Mouse (Mus musculus) kidney, adult 2 months (tissue): ENCODE measurements around the gene Tmem39b. TPM values are rescaled to one million over a fixed set of nuclear protein-coding genes. Genes with fewer than 3 reads are reported as not detected.
A peak's percentile ranks its signal among the peaks of the same experiment; 100 is the strongest.

Experiments
- DNase-seq: peaks from one replicate; pipeline ENCODE4 v3.0.0; 2021
- H3K27ac ChIP-seq: fragments of 200-500 bp; 2 replicates; pipeline ENCODE4 v1.5.1; 2012; ENCODE audit warnings: low read depth, low read length, control low read depth, inconsistent platforms; ENCODE audit not compliant: insufficient read depth
- H3K27me3 ChIP-seq: fragments of 200-500 bp; replicated peaks from 2 replicates; pipeline ENCODE4 v1.6.1; 2012; ENCODE audit warnings: mild to moderate bottlenecking, moderate library complexity, low read length, inconsistent platforms; ENCODE audit not compliant: control insufficient read depth, insufficient read depth
- H3K36me3 ChIP-seq: fragments of 200-500 bp; 2 replicates; pipeline ENCODE4 v1.6.1; 2012; ENCODE audit warnings: mild to moderate bottlenecking, moderate library complexity, low read length, inconsistent platforms; ENCODE audit not compliant: control insufficient read depth, insufficient read depth
- H3K4me1 ChIP-seq: fragments of 200-500 bp; 2 replicates; pipeline ENCODE4 v1.6.1; 2011; ENCODE audit warnings: low read length; ENCODE audit not compliant: control insufficient read depth, insufficient read depth
- H3K4me3 ChIP-seq: fragments of 200-500 bp; 2 replicates; pipeline ENCODE4 v1.5.1; 2011; ENCODE audit warnings: mild to moderate bottlenecking, low read depth, low read length, control low read depth; ENCODE audit not compliant: insufficient read depth
- CTCF ChIP-seq: fragments of 200-500 bp; conservative IDR thresholded peaks from 2 replicates; pipeline ENCODE4 v1.5.1; 2011; ENCODE audit warnings: low read depth, mild to moderate bottlenecking, control low read depth, low read length, moderate library complexity, mixed read lengths; ENCODE audit not compliant: insufficient read depth, insufficient read length
- POLR2A ChIP-seq: fragments of 200-500 bp; IDR thresholded peaks from one replicate; pipeline ENCODE4 v1.6.1; 2011; ENCODE audit warnings: low read depth, low read length, control low read depth
- WGBS: fragments of 180-500 bp; shearing (Covaris S2); methylation state at CpG from one replicate; pipeline ENCODE4 v1.1.7; 2018; 5-methylcytosine and 5-hydroxymethylcytosine counted together
- polyA plus RNA-seq: library from polyadenylated mRNA; depleted of rRNA; stranded (reverse); fragments of >200 nt; gene quantifications from 2 replicates; pipeline ENCODE4 v1.2.3, GENCODE M21; 2012

The Tmem39b gene
- polyA plus RNA-seq, 1 experiment = 28.5 TPM

DNA sequence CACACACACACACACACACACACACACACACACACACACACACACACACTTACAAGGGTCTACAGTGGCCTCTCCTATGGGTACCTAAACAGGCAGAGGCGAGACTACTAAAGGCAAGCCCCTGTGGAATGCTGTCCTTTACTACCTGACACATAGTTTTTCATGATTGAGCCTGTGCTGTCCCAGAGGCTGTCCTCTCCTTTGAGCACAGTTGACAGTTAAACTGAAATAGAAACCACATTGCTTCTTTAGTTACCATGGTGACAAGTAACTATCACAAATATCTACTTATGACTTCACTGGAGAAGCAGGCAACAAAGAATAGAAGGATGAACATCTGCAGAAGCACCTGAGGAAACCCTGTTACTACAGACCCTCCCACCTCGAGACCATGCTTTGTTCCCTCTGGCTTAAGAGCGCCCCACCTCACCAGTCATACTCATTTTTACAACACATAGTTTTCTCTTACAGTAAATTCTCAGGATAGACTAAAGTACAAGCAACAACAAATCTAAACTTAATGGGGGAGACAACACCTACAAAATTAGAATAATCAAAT, 34.3 kb downstream of the Tmem39b start:
- H3K27ac ChIP-seq = no peak overlapping the region
- H3K4me3 ChIP-seq = no peak overlapping the region
- no peaks in the 10 kb centered on the region for H3K27me3 ChIP-seq
- H3K36me3 ChIP-seq = peaks cover 6% of the 10 kb centered on the region
- no peak for DNase-seq
- no peaks in the 10 kb centered on the region for H3K4me1 ChIP-seq
- 82% methylated on average over 3 of the region's 3 CpGs for WGBS
- TF ChIP-seq CTCF = no peak
- TF ChIP-seq POLR2A = no peak

DNA sequence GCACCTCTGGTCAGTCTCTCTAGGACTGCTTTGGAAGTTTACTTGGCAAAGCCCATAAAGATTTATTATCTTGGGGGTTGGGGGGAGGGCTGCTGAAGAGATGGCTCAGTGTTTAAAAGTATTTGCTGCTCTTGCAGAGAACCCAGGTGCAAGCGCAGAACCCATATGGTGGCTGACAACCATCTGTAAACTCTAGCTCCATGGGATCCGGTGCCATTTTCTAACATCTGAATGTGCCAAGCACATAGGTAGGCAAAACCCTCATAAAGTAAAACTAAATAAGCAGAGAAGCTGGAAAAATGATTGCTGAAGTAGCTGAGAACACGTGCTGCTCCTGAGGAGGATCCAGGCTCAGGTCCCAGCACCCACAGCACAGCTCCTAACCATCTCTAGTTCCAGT, 35.1 kb downstream of the Tmem39b start:
- no peak overlapping the region for H3K4me3 ChIP-seq
- no peak for TF ChIP-seq CTCF
- no peak for TF ChIP-seq POLR2A
- no peak overlapping the region for H3K27ac ChIP-seq
- WGBS = 91% methylated on average over 3 of the region's 3 CpGs
- no peak for DNase-seq
- peaks cover 7% of the 10 kb centered on the region for H3K36me3 ChIP-seq
- no peaks in the 10 kb centered on the region for H3K27me3 ChIP-seq
- H3K4me1 ChIP-seq = no peaks in the 10 kb centered on the region

DNA sequence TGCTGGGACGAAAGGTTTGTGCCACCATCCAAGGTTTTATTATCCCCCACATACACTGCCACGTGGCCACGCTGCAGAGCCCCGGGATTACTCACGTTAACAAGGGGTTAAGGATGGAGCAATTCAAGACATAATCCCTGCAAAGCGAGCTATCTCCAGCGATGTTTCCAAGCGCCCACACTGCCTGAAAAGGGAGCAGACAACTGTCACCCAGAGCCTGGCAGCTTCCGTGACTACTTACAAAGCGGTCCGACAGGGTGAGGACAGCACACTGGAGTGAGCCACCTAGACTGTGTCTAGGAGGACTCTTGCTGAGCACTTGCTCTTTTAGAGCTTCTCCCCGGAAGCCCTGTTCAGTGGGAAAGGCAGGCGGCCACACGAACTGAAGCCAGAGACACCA, 41.9 kb downstream of the Tmem39b start:
- H3K27ac ChIP-seq = no peak overlapping the region
- no peak overlapping the region for H3K4me3 ChIP-seq
- peaks cover 21% of the 10 kb centered on the region for H3K36me3 ChIP-seq
- WGBS = 95% methylated on average over 14 of the region's 14 CpGs
- no peaks in the 10 kb centered on the region for H3K27me3 ChIP-seq
- peaks cover 4% of the 10 kb centered on the region; the same call in 1 of the 2 replicates for H3K4me1 ChIP-seq
- DNase-seq = no peak
- TF ChIP-seq CTCF (no peak), POLR2A (no peak)

DNA sequence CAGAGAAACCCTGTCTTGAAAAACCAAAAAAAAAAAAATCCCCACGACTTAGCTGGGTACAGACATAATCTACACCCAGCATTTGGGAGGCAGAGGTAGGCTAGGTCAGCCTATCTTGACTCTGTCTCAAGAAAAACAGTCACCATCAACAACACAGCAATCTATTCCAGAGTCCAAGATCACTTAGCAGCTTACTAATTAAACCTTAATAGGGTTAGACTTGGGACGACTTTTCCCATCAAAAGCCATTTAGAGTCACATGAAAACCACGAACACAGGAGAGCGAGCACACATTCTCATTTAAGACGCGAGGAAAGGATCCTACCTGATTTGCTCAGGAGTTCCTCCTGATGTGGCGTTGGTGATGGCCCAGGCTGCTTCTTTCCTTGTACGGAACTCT, 46.3 kb downstream of the Tmem39b start:
- WGBS = 59% methylated on average over 8 of the region's 8 CpGs
- H3K27me3 ChIP-seq = no peaks in the 10 kb centered on the region
- peak overlapping the region; percentile 75; the same call in 1 of the 2 replicates for H3K27ac ChIP-seq
- peaks cover 20% of the 10 kb centered on the region for H3K36me3 ChIP-seq
- TF ChIP-seq POLR2A (no peak), CTCF (no peak)
- no peak overlapping the region for H3K4me3 ChIP-seq
- DNase-seq = peak; percentile 61
- peaks cover 4% of the 10 kb centered on the region; the same call in 1 of the 2 replicates for H3K4me1 ChIP-seq

DNA sequence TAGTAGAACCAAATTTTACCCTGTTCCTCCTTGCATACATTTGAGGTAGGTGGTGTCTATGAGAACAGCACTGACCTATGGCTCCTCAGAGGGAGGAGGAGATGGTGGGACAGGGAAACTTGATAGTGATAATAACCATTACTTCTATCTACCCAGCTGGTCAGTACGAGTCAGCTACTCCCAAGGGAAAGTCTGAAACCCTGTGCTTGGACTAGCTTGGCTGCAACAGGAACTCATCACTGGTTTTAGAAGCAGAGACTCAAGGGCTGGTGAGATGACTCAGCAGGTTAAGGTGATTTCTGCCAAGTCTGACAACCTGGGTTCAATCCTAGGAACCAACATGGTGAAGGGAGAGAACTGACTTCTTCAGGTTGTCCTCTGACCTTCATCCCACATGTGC, 48.0 kb downstream of the Tmem39b start:
- WGBS = 74% methylated on average over 1 of the region's 1 CpGs
- H3K36me3 ChIP-seq = peaks cover 15% of the 10 kb centered on the region

DNA sequence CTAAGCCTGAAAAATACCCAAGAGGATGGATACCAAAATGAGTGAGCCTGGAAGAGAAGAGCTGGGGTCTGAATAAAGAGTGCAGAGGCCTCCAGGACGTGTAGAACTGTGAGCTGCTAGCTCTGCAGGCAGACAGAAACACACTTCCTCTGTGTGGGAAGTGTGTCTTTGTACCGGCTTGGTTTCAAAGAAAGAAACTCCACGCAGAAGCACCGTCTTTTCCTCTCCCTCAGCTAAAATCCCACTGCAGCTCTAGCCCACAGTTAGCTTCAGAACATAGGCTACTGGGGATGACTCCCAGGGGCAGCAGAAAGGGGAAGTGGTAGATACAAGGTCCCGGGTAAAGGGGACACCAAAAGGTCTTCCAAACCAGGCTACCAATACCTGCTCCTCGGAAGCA, 51.4 kb downstream of the Tmem39b start:
- TF ChIP-seq POLR2A (no peak), CTCF (no peak)
- DNase-seq = no peak
- 87% methylated on average over 6 of the region's 6 CpGs for WGBS
- peaks cover 4% of the 10 kb centered on the region; the same call in 1 of the 2 replicates for H3K4me1 ChIP-seq
- no peak overlapping the region for H3K27ac ChIP-seq
- H3K27me3 ChIP-seq = no peaks in the 10 kb centered on the region
- no peak overlapping the region for H3K4me3 ChIP-seq
- peaks cover 4% of the 10 kb centered on the region for H3K36me3 ChIP-seq

More for the DNA sequence above, 48.0 kb downstream of the Tmem39b start:
- Histone ChIP-seq H3K4me1 (peaks cover 4% of the 10 kb centered on the region; the same call in 1 of the 2 replicates), H3K27me3 (no peaks in the 10 kb centered on the region), H3K27ac (no peak overlapping the region), H3K4me3 (no peak overlapping the region)
- no peak for TF ChIP-seq POLR2A
- no peak for TF ChIP-seq CTCF
- DNase-seq = no peak

DNA sequence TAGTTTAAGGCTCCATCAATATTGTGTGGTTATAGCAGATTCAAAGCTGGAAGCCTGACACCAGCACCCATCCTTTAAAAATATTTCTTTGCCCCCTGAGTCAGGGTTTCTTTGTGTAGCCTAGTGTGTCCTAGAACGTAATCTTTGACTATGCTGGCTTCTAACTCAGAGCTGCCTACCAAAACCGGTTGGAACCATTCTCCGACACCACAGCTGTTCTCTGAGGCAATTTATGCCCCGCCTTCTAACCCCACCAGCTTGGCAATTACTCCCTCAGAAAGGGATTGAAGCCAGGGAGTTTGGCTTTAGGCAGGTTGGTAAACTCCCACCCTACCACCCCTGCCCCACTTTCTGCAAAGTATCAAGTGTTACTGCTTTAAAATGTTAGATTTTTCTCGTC, 54.9 kb downstream of the Tmem39b start:
- Histone ChIP-seq H3K27ac (peak overlapping the region; percentile 16), H3K4me1 (peaks cover 7% of the 10 kb centered on the region; the same call in 1 of the 2 replicates), H3K4me3 (no peak overlapping the region), H3K27me3 (no peaks in the 10 kb centered on the region), H3K36me3 (peaks cover 2% of the 10 kb centered on the region; the same call in 1 of the 2 replicates)
- no peak for TF ChIP-seq CTCF
- no peak for TF ChIP-seq POLR2A
- peak; percentile 35 for DNase-seq
- 24% methylated on average over 5 of the region's 5 CpGs for WGBS
